Mouse (Mus musculus): ENCODE measurements around the gene Iqgap2. TPM values are rescaled to one million over a fixed set of nuclear protein-coding genes. Genes with fewer than 3 reads are reported as not detected.

The Iqgap2 gene
- polyA plus RNA-seq, 1 experiment from 2014 or later, result 9.7 TPM

DNA sequence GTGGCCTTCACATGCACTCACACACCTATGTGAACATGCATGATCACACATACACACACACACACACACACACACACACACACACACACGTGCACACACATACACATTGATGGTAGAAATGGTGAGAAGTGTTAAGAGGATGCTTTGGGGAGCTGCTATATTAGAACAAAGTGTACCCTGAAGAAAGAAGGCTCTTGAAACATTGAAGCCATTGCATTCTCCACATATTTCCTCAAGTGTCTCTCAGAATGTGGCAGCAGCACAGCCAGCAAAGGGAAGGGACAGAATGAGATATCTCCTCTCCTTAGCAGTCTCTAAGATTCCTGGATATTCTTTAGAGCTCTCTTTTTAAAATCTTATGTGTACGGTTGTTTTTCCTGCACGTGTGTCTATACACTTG lies 270.2 kb downstream of the Iqgap2 start:
- H3K9me3 ChIP-seq (replicated peaks), result no peaks in the 10 kb centered on the region
- WGBS, result 82% methylated on average over 3 of the region's 3 CpGs
- no peak overlapping the region for H3K27ac ChIP-seq
- no peaks in the 10 kb centered on the region for H3K36me3 ChIP-seq
- peaks cover 17% of the 10 kb centered on the region for H3K4me1 ChIP-seq
- no peaks in the 10 kb centered on the region for H3K27me3 ChIP-seq (ENCODE audit: low read depth, poor library complexity, severe bottlenecking)
- no peak for DNase-seq (ENCODE audit: low spot score)
- H3K4me3 ChIP-seq, result no peak overlapping the region

DNA sequence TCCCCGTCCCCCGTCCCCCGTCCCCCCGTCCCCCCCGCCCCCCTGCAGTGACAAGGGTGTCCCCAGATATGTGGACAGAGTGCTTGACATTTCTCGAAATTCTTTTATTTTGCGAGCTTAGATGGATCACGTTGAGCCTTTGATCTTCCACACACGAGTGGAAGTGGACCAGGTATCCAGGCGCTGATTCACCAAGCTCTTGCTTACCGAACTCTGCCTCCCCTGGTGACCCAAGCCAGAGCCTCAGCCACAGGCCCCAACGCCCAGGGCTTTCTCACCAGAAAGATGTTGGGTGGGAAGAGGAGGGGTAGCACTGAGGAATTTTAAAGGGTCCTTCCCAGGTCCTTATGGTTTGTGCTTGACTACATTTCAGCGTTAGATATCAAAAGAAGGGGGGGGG lies 272.9 kb downstream of the Iqgap2 start:
- no peak for DNase-seq (ENCODE audit: low spot score)
- peaks cover 25% of the 10 kb centered on the region for H3K36me3 ChIP-seq
- H3K27ac ChIP-seq, result peak overlapping the region; percentile 97
- 7% methylated on average over 13 of the region's 13 CpGs for WGBS
- H3K4me1 ChIP-seq, result peaks cover 40% of the 10 kb centered on the region
- peak overlapping the region; percentile 79 for H3K4me3 ChIP-seq
- H3K27me3 ChIP-seq (ENCODE audit: low read depth, poor library complexity, severe bottlenecking), result no peaks in the 10 kb centered on the region
- no peaks in the 10 kb centered on the region for H3K9me3 ChIP-seq (replicated peaks)

DNA sequence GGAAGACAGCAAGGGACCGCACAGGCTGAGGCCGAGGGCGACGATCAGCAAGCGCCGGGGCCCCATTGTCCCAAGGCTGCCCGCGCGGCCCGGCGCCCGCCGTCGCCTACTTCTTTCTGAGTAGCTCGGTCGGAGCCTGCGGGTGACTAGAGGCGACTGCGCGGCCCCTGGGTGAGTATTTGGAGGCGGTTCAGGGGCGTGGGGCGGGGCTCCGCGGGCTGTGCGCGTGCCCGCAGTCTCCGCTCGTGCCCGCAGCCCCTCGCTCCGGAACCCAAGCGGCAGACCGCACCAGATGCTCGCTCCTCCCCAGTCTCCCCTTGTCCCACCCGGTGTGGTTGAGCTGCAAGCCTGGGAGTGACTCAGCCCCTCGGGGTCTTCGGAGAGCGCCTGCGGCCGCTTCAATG lies 273.4 kb downstream of the Iqgap2 start, which contains the start of gene F2r:
F2r (minus strand) TSS at position 179 of the 404 bp plus-strand sequence.
- Histone ChIP-seq H3K4me3 (peak within 1 kb of the TSS; percentile 79), H3K4me1 (peaks cover 40% of the 10 kb centered on the region), H3K9me3 (replicated peaks) (no peaks in the 10 kb centered on the region), H3K36me3 (peaks cover 30% of the 10 kb centered on the region), H3K27ac (peak within 1 kb of the TSS; percentile 97), H3K27me3 (ENCODE audit: low read depth, poor library complexity, severe bottlenecking) (no peaks in the 10 kb centered on the region)
- WGBS, result under 1% methylated on average over 42 of the region's 42 CpGs
- DNase-seq (ENCODE audit: low spot score), result peak; percentile 94

DNA sequence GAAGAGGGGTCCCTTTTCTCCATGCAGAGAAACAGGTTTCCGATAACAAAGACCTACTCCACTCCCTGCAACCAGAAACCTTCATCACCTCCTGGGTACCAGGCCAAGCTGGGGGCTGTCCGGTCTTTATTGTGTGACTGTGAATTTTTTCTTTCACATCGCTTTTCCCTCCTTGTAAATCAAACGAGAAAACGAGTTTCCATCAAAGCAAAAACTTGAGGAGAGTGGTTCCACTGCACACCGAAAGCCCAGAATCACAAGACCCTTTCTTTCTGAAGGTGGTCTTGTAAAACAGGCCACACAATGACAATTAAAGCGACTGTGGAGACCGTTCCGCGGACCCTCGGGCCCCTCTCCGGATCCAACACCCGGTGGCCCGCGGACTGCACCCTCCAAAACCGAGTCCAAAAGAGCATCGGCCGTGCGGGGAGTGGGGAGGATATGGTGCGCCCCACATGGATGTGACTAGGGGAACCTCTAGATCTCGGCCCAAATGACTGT lies 274.0 kb downstream of the Iqgap2 start:
- H3K4me1 ChIP-seq, result peaks cover 40% of the 10 kb centered on the region
- WGBS, result under 1% methylated on average over 21 of the region's 21 CpGs

DNA sequence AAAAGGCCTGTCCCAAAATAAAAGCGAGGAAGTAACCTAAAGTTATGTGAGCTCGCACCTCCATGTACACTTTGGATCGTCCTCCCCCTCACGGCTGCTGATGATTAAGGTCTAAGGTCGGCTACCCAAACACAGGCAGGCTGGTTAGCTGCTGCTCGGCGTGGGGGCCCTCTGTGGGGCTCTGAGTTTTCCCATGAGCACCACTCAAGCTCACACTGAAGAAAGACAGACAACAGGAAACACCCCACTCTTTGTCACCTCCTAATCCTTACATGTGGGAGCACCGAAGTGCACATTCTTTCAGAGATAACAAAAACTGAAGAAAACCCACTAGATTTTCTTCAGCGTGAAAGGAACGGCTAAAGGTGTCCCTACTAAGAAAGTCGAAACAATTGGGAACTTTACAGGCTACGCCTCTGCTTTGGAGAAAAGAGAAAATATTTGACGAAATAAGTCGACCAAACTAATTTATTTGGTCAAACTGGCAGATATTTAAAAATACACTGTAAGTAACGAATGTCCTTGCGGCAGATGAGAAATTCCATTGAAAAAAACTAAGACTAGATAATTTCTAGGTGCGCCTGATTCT lies 274.5 kb downstream of the Iqgap2 start:
- peak overlapping the region; percentile 79 for H3K4me3 ChIP-seq
- no peaks in the 10 kb centered on the region for H3K9me3 ChIP-seq (replicated peaks)
- peaks cover 40% of the 10 kb centered on the region for H3K4me1 ChIP-seq
- H3K36me3 ChIP-seq, result peaks cover 42% of the 10 kb centered on the region
- WGBS, result 12% methylated on average over 17 of the region's 17 CpGs
- H3K27ac ChIP-seq, result peak overlapping the region; percentile 97
- no peaks in the 10 kb centered on the region for H3K27me3 ChIP-seq (ENCODE audit: low read depth, poor library complexity, severe bottlenecking)
- peak; percentile 59 for DNase-seq (ENCODE audit: low spot score)

More for the DNA sequence above, 274.0 kb downstream of the Iqgap2 start:
- Histone ChIP-seq H3K9me3 (replicated peaks) (no peaks in the 10 kb centered on the region), H3K36me3 (peaks cover 36% of the 10 kb centered on the region), H3K27ac (peak overlapping the region; percentile 97), H3K4me3 (peak overlapping the region; percentile 79), H3K27me3 (ENCODE audit: low read depth, poor library complexity, severe bottlenecking) (no peaks in the 10 kb centered on the region)
- DNase-seq (ENCODE audit: low spot score), result peak; percentile 67

DNA sequence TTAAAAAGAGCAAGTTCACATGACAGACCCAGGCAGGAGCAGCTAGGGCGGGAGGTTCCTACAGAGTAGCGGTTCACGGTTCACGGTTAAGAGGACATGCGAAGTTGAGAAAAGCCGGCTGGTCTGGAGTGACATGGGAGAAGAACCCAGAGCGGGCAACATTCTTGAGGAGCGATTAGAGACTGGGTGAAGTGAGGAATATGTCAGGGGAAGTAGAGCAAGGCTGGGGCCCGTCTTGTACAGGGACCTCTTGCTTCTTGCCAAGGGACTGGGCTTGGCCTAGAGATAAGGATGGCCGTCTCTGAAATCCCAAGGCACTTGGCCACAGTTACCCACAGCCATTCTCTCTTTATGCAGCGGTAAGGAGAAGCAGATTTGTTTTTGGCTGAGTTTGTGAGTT lies 275.2 kb downstream of the Iqgap2 start:
- peaks cover 40% of the 10 kb centered on the region for H3K4me1 ChIP-seq
- H3K36me3 ChIP-seq, result peaks cover 48% of the 10 kb centered on the region
- no peak for DNase-seq (ENCODE audit: low spot score)
- H3K27me3 ChIP-seq (ENCODE audit: low read depth, poor library complexity, severe bottlenecking), result no peaks in the 10 kb centered on the region
- WGBS, result 75% methylated on average over 11 of the region's 11 CpGs
- peak overlapping the region; percentile 79 for H3K4me3 ChIP-seq
- H3K27ac ChIP-seq, result peak overlapping the region; percentile 97
- no peaks in the 10 kb centered on the region for H3K9me3 ChIP-seq (replicated peaks)

DNA sequence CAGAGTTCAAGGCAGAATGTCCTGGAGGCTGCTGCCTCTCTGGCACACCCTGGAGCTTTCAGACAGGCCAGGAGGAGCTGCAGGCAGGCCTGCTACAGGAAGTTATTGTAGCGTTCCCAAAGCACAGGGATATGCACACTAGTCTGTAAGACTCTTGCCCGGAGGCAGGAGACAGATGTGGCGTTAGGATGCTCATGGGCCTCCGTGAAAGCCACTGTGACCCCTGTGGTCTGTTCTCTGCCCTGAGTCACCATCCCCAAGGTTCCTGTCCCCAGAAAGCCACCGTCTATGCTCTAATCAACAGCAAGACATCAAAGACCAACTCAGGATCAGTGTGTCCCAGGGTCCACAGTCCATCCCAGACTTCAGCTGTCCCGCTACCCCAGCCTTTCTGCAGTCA lies 277.0 kb downstream of the Iqgap2 start:
- Histone ChIP-seq H3K4me1 (peaks cover 40% of the 10 kb centered on the region), H3K27ac (no peak overlapping the region), H3K27me3 (ENCODE audit: low read depth, poor library complexity, severe bottlenecking) (no peaks in the 10 kb centered on the region), H3K36me3 (peaks cover 66% of the 10 kb centered on the region), H3K9me3 (replicated peaks) (no peaks in the 10 kb centered on the region), H3K4me3 (0 out of 2 replicates have a peak overlapping the region, but pooled peaks have one; percentile 9)
- no peak for DNase-seq (ENCODE audit: low spot score)
- WGBS, result 75% methylated on average over 6 of the region's 6 CpGs

DNA sequence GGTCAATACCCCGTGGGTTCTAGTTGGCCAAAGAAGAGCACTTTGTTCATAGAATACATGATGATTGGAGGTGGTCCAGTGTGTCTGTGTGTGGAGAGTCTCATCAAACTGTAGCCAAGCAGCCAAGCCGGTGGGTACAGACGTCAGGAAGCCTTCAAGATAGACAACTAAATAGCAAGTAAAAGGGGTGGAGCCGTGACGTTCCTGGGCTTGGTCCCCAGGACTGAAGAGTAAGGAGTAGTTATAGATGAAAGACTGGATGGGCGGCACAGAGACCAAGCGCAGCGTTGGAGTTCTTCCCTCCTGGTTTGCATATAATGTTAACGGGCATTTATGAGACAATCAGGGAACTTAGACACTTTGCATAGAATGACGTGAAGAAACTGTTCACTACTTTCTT lies 279.5 kb downstream of the Iqgap2 start:
- Histone ChIP-seq H3K9me3 (replicated peaks) (no peaks in the 10 kb centered on the region), H3K27me3 (ENCODE audit: low read depth, poor library complexity, severe bottlenecking) (no peaks in the 10 kb centered on the region), H3K4me1 (peaks cover 34% of the 10 kb centered on the region), H3K4me3 (no peak overlapping the region), H3K36me3 (peaks cover 84% of the 10 kb centered on the region), H3K27ac (no peak overlapping the region)
- no peak for DNase-seq (ENCODE audit: low spot score)
- whole genome bisulfite sequencing, result 93% methylated on average over 10 of the region's 10 CpGs

DNA sequence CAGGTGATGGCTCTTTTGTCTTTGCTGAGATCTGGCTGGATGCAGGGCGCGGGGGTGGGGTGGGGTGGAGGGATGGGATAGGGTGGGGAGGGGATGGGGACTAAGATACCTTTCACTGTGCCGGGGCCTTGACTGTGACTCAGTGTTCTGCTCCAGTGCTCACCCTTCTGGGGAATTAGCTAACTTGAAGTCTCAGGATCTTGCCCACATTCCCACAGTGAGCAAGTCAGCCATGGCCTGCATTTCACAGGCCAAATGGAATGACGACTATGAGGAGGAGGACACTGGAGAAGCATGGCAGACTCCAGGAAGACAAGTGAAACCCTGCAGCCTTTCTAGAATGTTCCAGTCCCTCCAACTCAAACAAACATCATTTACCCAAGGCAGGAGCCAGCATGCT lies 280.0 kb downstream of the Iqgap2 start:
- no peak for DNase-seq (ENCODE audit: low spot score)

DNA sequence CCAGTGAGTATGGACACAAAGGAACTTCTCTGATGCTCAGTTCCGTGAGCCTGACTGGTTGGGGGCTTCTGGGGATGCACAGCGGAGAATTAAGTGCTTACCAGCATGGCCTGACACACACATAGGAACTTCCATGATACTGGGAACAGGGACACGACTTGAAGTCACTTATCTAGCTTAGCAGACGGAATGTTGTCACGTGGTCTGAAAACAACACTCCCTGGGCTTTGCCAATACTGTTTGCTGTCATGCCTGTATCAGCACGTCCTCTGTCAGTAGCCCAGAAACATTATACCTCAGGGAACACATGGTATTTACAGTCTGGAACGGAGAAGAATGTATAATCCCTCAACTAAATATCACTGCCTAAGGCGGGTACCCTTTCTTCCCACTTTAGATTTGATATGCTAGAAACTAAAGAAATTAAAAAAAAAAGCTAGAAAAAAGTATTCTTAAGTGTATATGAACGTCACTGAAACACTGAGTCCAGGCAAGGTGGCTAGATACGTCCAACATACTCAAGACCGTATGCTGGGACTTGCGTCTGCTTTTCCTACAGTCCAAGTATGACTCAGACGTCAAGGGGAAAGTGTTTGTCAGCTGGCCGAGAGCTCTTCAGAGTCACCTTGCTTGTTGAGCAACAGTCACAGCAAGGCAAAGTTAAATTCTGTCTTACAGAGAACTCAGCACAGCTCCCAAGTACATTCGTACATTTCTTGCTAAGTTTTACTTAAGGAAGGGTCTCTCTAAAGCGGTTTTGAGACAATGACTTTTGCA lies 280.7 kb downstream of the Iqgap2 start:
- Histone ChIP-seq H3K9me3 (replicated peaks) (no peaks in the 10 kb centered on the region), H3K27me3 (ENCODE audit: low read depth, poor library complexity, severe bottlenecking) (no peaks in the 10 kb centered on the region), H3K4me1 (peaks cover 22% of the 10 kb centered on the region), H3K4me3 (no peak overlapping the region), H3K27ac (no peak overlapping the region), H3K36me3 (peaks cover 93% of the 10 kb centered on the region)
- DNase-seq (ENCODE audit: low spot score), result no peak
- 90% methylated on average over 16 of the region's 16 CpGs for WGBS

More for the DNA sequence above, 280.0 kb downstream of the Iqgap2 start:
- Histone ChIP-seq H3K9me3 (replicated peaks) (no peaks in the 10 kb centered on the region), H3K4me3 (no peak overlapping the region), H3K27me3 (ENCODE audit: low read depth, poor library complexity, severe bottlenecking) (no peaks in the 10 kb centered on the region), H3K27ac (no peak overlapping the region), H3K36me3 (peaks cover 89% of the 10 kb centered on the region), H3K4me1 (peaks cover 30% of the 10 kb centered on the region)
- WGBS, result 93% methylated on average over 4 of the region's 4 CpGs

DNA sequence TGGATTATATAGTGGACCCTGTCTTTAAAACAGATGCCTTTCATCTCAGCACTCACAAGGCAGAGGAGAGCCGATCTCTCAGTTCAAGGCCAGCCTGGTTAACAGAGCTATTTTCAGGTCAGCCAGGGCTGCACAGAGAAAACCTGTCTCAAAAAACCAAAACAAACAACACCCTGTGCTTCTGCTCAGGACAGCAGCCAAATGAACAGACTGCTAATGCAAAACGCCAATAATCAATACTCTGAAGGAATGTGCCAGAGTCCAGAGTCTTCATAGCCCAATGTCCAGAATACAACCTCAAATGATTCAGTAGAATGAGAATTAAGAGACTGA lies 282.7 kb downstream of the Iqgap2 start:
- Histone ChIP-seq H3K36me3 (peaks cover 93% of the 10 kb centered on the region), H3K27me3 (ENCODE audit: low read depth, poor library complexity, severe bottlenecking) (no peaks in the 10 kb centered on the region), H3K4me1 (0 out of 2 replicates have a peak, but pooled peaks cover 5% of the 10 kb centered on the region), H3K4me3 (no peak overlapping the region), H3K27ac (no peak overlapping the region), H3K9me3 (replicated peaks) (no peaks in the 10 kb centered on the region)
- WGBS, result 91% methylated on average over 2 of the region's 2 CpGs
- DNase-seq (ENCODE audit: low spot score), result no peak

DNA sequence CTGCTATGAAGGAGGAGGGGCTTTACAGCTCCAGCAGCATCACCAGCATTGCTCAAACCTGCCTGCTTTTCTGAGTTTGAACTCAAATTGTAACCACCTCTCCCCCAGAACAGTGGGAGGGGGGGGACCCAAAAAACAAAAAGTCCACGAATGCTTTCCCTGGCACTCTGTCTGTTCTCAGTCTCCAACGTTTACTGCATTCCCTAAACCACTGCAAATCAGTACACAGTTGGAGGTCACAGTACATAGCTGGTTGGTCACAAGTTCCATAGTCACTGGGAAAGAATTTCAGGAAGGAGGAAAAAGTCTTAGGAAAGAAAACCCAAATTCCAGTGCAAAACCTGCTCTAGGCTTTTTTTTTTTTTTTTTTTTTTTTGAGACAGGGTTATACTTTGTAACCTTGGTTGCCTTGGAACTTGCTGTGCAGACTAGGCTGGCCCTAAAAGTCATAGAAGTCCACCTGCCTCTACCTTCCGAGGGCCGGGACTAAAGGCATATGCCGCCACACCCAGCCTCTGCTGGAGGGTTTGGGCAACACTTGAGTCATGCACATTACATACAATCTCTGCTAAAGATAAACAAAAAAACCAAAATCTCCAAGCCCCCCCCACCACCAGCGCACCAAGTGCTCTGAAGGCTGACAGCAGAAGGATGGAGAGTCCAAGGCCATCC lies 283.2 kb downstream of the Iqgap2 start:
- DNase-seq (ENCODE audit: low spot score), result no peak
- no peaks in the 10 kb centered on the region for H3K9me3 ChIP-seq (replicated peaks)
- H3K36me3 ChIP-seq, result peaks cover 93% of the 10 kb centered on the region
- no peak overlapping the region for H3K4me3 ChIP-seq
- H3K27ac ChIP-seq, result no peak overlapping the region
- 0 out of 2 replicates have a peak, but pooled peaks cover 5% of the 10 kb centered on the region for H3K4me1 ChIP-seq
- WGBS, result 91% methylated on average over 6 of the region's 6 CpGs
- no peaks in the 10 kb centered on the region for H3K27me3 ChIP-seq (ENCODE audit: low read depth, poor library complexity, severe bottlenecking)

DNA sequence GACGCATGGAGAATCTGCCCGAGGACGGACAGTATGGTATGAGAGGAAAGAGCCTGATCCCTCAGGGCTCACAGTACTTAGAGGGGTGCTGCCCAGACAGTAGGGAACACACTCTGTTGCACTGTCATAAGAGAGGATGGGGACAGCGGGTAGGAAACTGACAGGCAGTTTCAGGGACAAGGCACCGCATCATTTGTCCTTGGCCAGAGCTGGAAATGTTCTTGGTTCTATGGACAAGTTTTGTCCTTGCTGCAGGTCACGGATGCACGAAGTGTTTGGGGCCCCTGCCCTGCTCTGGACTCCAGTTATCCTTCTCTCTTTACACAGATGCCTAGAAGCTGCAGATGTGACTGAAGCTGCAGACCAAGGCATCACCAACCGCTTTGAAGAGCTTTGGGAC lies 284.7 kb downstream of the Iqgap2 start:
- H3K27ac ChIP-seq, result no peak overlapping the region
- peaks cover 93% of the 10 kb centered on the region for H3K36me3 ChIP-seq
- 98% methylated on average over 8 of the region's 8 CpGs for WGBS
- H3K9me3 ChIP-seq (replicated peaks), result no peaks in the 10 kb centered on the region
- no peak overlapping the region for H3K4me3 ChIP-seq
- H3K4me1 ChIP-seq, result 0 out of 2 replicates have a peak, but pooled peaks cover 5% of the 10 kb centered on the region
- DNase-seq (ENCODE audit: low spot score), result no peak
- H3K27me3 ChIP-seq (ENCODE audit: low read depth, poor library complexity, severe bottlenecking), result no peaks in the 10 kb centered on the region
